Mouse (Mus musculus) monocyte, adult 2 months (primary cell): ENCODE results near the gene Sacm1l.
A peak's percentile ranks its signal among the peaks of the same experiment; 100 is the strongest.

Source experiments
- DNase-seq, 2 experiments: peaks; one replicate each; pipeline ENCODE4 v3.0.0; 2022; ENCODE audit warnings: low spot score in 2 of 2, low read depth in 1 of 2

The Sacm1l gene

DNA sequence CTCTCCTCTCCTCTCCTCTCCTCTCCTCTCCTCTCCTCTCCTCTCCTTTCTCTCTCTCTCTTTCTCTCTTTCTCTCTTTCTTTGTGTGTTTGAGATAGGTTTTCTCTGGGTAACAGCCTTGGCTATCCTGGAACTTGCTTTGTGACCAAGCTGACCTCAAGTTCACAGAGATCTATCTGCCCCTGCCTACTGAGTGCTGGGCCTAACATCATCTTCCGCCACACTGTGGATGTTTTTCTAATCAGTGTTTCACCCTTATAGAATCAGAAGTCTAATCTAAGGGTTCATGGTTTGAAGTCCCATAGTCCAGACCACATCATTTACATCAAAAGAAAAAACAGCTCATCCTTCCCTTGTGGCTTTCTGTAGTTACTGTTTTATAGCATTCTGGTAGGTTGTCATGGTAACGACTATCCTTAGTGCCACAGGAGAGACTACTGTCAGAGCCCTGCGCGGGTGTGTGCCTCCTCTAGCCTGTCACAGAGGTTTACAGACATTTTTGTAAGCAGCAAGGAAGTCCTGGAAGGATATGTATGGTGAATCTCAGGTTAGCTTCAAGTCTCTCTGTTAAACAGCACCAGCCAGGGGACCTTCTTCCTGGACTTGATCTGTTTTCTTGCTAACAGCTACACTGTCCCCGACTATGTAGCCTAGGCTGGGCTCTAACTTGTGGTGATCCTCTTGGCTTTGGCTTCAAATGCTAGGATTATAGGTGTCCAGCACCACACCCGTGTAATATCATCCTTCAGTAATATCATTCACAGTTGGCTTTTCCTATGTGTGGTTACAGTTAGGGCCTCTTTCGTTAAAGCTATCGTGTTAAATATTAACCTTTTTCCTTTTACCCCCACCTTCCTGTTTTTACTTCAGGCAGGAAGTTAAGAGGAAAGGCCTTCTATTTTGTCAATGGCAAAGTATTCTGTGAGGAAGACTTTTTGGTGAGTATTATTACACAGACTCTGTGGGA, 19.6 kb upstream of the Sacm1l start:
- no peak for DNase-seq

DNA sequence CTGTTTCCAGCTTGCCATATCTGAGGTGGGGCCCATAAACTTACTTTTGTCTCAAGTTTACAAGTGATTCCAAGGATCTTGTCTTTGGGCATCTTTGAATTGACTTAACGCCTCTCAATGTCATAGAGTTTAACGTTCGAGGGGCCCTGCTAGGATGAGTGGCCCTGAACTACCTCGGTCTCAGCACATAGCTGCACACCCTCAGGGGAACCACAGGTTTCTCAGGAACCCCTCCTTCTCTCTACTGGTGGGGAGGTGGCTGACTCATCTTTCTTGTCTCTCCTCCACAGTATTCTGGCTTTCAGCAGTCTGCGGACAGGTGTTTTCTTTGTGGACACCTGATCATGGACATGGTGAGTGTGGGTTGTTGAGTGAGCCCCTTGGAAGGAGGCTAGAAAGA, 18.6 kb upstream of the Sacm1l start:
- DNase-seq = no peak

DNA sequence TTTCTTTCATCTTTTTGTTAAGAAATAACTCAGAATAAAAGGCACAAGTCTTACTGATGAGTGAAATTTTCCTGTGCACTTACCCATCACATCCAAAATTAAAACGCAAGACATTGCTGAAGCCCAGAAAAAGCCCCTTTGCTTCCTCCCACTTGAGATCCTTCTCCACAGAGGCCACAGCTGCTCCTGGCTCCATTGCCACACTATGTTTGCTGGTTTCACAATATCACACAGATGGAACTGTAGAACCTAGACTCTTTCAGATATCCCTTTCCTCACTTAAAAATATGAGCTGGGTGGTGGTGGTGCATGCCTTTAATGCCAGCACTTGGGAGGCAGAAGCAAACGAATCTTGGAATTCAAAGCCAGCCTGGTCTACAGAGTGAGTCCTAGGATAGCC, 17.1 kb upstream of the Sacm1l start:
- no peak for DNase-seq

DNA sequence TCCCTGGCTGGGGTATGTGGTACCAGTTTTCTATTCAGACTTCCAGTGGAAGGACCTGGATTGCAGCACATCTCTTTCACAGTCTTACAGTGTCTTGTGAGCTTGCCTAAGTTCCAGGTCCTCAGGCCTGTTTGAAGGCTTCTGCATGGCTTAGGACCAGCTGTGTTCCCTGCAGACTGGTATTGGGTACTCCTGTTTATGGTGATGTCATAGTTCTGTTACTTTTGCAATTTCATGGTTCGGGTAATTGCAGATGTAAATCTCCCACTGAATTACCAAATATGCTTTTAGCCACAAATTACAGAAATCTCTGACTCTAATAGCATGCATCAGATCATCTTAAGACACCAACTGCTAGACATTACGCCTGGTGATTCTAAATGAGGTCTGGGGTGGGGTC, 14.5 kb upstream of the Sacm1l start:
- DNase-seq = no peak

DNA sequence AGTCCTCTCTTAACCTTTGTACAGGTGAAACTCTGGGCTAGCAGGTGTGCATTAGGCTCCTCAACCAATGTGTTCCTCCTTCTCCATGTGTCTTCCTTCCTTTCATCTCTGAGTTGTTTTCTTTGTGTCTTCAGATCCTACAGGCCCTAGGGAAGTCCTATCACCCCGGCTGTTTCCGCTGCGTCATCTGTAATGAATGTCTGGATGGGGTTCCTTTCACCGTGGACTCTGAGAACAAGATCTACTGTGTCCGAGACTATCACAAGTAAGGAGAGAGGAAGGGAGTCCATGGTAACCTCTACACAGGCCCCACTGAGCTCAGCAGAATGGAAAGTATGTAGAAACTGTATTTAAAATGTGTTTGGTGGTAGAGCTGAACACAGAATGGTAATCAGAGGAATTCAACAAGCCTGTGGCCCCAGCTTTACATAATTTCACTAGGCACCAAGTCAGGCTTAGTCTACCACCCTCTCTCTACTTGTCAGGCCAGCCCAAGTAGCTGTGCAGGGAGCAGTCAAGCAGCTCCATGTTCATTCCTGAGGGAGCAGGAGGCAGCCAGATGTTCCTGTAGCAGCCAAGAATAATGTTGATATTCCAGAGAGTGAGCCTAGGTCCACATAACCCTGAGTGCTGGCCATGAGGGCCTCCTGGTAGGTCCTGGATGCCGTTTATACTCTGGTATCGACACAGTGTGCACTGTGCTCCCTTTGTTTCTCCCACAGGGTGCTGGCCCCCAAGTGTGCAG, 12.7 kb upstream of the Sacm1l start:
- DNase-seq = no peak

DNA sequence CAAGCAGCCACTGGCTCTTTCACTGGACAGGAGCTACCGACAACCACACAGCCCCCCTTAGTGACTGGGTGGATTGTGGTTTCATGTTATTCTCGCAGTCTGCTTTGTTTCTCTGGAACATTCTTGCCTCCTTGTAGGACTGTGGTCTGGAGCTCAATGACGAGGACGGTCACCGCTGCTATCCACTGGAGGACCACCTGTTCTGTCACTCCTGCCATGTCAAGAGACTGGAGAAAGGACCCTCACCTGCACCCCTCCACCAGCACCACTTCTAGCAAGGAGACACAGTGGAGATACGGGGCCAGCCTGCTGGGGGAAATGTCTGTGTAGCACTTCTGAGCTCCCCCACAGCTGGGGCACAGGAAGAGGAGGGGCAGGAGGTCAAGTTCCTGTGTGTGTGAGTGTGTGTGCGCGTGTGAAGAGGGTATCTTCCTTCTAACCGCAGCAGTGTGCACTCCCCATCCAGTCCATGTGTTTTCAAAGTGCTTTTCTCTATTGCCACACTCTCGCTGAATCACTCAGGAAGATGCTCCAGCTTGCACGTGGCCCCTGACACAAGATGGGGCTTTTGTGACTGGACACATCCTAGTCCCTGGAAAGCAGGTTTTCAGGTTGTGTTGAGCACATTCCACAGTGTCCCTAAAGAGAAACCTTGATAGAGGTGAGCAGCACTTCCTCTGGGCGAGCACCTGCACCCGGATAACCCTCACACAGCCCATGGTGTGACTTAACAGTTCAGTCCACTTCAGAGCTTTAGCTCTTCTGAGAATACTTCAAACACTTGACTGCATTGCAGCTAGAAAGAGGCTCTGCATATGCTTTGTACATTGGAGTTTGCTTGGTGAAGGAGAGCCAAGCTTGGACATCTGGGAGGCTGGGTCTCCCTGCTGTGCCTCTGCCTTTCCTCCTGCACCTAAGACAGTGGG, 10.3 kb upstream of the Sacm1l start:
- no peak for DNase-seq

DNA sequence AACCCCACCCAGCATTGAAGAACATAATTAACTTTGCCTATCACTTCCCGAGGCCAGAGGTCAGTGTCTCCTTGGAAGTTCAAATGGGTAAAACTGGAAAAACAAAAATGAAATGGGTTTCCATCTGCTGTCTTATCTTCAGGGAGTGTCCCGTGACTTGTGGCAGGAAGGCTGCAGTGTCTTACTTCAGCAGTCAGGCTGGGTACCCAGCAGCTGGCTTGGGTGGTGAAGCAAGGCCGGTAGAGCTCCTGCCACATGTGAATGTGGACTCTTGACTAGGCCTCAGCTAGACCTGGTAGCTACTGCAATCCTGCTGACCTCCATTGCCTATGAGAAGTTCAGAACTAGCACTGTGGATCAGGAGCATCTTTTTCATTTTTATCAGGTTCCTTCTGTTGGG, 8.8 kb upstream of the Sacm1l start:
- no peak for DNase-seq

DNA sequence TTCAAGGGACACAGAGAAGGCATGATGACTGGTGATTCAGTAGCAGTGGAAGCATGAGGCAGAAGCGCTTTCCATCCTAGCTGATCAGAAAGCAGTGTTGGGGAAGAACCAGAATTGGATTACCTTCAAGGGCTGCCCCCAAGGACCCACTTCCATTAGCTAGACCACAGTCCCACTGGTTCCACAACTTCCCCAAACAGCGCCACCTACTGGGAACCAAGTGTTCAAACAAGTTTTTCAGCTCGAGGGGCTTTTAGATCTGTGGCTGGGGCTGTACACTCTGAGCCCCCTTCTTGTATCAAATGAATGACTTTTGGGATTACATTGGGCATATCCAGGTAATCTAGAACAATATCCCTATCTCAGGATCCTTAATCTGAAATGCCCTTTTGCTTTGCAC, 5.9 kb upstream of the Sacm1l start:
- peak in 1 of 2 experiments; percentile 24 for DNase-seq

DNA sequence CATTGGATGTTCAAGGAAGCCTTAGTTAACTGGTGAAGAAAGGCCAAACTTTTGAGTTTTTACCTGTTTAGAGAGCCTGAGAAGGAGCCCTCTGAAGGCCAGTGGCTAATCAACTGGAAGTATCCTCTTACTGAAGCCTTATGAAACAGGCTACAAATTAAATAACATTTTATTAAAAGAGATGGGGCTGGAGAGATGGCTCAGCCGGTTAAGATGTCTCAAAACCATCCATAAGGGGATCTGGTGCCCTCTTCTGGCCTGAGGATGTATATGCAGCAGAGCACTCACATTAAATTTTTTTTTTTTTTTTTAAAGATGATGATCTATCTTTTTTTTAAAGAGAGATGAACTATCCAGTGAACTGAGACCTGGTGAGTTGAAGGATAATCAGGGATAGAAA, 4.5 kb upstream of the Sacm1l start:
- peak in 1 of 2 experiments; percentile 31 for DNase-seq

DNA sequence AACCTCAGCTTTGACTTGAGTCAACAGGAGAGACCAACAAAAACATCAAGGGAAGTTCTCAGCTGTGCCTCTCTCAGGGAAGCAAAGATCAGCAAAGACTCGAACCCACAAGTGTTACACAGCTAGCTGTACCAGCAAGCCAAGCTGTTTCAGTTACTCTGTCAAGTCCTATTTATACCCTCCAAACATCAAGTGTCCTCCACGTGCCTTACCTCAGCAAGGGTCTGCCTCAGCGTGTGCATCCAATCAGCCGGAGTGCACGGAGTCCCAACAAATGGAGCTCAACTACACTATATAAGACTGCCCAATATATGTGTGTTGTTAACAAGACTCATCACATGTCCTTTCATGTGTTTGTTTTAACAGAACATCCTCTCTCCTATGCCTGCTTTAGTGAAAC, 3.1 kb upstream of the Sacm1l start:
- no peak for DNase-seq

DNA sequence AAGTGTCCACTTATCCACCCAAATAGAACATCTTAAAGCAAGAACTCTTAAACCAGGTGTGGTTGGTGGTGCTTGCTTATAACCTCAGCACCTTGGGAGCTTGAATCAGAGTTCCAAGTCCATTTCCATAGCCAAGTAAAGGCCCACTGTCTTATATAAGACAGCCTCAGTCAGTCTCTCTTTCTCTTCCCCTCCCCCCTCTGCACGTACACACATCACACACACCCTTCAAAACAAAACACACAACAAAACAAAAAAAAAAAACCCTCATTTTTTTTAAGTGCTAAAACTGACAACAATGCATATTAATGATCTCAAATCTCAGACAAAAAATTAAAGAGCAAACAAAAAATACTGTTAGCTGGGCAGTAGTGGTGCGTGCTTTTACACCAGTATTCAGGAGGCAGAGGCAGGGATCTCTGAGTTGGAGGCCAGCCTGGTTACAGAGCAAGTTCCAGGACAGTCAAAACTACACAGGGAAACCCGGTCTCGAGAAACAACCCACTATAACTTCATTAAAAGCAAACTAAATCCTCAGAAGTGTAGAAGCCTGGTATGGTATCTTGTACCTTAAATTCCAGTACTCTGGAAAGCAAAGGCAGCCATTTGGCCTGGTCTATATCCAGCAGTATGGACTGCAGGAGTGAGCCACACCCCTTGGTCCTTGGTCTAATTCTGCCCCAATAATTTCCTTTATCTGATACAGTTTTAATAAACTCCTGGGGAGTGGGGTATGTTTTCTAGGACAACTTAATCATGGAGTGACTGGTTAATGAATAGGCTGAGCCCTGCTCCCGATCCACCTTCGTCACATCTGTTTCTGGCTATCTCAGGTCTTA, 1.3 kb upstream of the Sacm1l start:
- DNase-seq = no peak

DNA sequence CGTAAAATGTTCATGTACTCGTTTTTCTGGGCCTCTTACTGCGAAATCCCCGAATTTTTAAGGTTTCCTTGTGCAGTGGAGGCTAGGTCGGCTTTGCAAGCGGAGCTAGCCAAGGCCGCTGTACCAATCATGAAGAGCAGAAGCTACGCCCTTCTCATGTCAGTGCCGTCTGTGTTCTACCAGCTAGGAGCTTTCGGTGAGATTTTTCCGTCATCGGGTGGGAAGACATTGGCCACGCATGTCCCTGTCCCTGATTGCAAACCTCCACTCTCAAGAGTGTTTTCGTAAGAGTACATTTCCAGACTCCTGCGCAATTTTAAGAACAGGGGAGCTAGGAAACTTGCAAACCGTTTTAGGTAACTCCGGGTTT, 648 bp upstream of the Sacm1l start:
- DNase-seq = no peak

DNA sequence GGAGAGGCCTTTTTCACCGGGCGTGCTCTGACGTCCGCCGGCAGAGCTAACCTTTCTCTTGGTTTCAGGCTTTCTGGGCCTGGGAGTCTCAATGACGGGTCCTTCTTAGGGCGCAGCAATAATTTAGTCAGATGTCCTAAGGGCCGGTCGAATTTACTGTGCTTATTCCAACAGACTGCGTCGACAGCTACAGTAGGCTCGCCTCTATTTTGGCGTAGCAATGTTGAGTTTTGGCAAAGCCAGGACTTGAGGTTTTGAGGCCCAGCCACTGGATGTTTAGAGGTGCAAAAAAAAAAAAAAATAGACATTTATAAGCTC, 558 bp downstream of the Sacm1l start:
- no peak for DNase-seq

DNA sequence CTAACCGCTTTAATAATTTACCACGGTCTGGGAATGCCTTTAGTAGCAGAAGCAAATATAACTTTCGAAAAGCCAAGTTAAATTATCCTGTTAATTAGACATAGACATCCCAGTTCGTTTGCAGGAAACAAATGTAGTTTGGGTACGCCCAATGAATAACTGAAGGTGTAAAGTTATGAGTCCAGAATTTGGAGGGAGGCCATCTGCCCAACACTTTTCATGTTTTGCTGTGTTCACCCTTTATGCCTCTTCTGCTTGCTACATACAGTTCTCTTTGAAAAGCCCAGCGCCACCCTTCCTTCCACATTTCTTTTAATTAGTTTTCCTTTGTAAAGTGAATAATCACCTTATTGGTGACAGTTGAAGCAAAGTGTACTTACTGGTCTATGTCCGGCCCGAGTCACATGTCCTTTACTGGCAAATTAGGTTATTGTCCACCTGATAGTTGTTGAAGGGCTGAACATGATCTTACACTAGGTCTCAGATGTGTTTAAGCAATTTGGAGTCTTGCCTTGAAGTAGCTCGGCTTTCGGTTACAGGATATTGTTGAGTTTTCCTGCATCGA, 1.1 kb downstream of the Sacm1l start:
- DNase-seq = no peak

DNA sequence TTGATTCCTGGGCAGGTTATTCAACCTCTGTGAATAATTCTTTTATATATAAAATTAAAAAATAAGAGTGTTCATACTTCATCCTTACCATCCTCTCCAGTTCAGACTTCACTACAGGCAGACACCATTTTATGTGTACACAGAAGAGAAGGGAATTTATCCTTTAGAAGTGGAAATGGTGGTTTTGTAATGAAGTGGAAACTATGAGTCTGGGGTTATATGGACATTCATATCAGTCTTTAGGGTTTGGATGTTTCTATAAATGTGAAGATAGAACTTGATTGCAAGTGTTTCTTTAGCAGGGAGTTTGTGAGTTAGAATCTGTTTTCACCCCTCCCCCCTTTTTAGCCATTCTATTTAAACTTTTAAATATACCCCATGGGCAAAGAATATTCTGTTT, 1.7 kb downstream of the Sacm1l start:
- DNase-seq = no peak

DNA sequence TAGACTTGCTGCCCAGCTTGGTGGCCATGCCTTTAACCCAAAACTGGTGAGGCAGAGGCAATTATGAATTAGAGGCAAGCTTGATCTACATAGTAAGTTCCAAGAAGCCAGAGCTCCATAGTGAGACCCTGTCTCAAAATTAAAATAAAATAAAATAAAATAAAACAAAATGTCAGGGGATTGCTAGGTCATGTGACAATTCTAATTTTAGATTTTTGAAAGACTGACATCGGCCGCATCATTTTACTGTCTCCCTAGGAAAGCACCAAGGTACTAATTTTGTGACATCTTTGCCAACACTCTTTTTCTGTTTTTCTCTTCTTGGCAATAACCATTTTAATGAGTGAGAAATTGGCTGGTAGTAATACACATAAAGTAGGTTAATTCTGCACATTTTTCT, 7.1 kb downstream of the Sacm1l start:
- no peak for DNase-seq

DNA sequence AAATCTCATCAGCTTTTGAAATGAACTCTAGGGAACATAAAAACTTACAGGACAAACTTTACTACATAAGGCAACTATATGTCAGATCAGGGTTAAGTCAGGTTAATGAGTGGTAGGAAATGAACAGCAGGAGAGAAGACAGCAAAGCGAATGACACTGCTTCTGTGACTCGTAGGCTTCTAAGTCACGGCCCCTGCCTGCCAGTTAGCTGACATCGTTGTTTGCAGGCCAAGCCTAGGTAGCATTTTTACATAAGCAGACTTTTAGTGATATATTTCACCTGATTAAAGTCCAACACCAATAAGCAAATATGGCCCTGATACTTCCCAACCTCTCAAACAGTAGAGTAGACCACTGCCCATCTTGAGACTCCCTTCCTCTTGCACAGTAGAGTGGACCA, 8.6 kb downstream of the Sacm1l start:
- no peak for DNase-seq

DNA sequence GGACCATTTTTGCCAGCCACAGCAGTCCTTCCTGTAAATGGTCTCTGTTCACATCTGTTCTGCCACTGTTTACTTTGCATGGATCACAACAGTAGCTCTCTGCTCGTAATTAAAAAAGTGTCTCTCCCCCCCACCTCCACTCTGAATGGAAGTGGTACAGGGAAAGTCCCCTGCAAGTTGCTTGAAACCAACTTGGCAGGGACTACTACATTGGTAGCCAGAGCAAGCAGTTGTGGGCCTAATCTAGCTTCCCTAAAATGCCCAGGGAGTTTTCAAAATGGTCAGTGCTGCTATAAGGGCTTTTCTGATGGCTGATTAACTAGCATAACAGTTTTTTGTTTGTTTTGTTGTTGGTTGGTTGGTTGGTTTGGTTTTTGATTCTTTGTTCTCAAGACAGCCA, 9.5 kb downstream of the Sacm1l start:
- DNase-seq = no peak

DNA sequence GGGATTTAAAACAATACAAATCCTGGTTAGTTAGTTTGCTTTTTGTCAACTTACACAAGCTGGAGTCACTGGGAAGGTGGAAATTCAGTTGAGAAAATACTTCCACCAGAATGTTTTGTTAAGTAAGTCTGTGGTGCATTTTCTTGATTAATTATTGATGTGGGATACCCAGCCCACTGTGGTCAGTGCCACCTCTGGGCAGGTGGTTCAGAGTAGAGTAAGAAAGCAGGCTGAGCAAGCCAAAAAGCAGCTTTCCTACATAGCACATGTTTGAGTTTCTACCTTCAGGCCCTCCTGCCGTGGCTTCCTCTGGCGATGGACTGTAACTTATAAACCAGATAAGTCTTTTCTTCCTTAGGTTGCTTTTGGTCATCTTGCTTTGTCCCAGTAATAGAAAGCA, 10.3 kb downstream of the Sacm1l start:
- no peak for DNase-seq

DNA sequence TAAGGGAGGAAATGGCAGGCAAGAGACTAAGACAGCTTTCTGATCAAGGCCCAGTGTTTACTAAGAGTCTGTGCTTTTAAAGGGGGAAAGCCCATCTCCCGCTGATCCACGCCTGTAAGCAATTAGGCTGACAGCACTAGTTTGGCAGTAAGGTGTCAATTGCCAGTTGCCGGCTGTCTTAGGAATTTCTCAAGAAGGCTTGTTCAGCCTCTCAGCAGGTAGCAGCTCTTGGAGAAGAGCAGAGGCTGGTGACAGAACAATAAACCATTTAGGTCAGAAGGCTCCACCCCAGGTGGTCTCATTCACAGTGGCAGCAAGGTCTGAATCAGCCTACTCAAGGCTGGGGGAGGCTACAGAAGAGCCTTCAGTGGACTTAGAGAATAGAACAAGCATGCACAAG, 25.0 kb downstream of the Sacm1l start:
- DNase-seq = no peak
